Mouse (Mus musculus) heart, postnatal 4 days (tissue): Measurements from ENCODE around the gene Pagr1a. TPM values are rescaled to one million over a fixed set of nuclear protein-coding genes. Genes with fewer than 3 reads are reported as not detected.

Source experiments
- DNase-seq: peaks from one replicate; pipeline ENCODE4 v3.0.0; 2021
- microRNA-seq, 2 experiments: library from miRNA; unstranded; fragments of <30 nt; microRNA quantifications; one replicate each; pipeline ENCODE4 v1.2.0; 2021 to 2022
- total RNA-seq, 2 experiments: library from RNA; stranded (reverse); gene quantifications; 2 replicates each; pipeline ENCODE4 v1.2.3; 2021

The Pagr1a gene
- total RNA-seq, 2 experiments from 2014 or later: 10.4 to 14.8 TPM

- no peak for DNase-seq
Observed at GRCm38 (mm10) chr7:126999568-126999967, 17.6 kb downstream of the Pagr1a start.

GRCm38 (mm10) chr7:126996449-126996848 lies 20.7 kb downstream of the Pagr1a start:
- no peak for DNase-seq

GRCm38 (mm10) chr7:126988816-126989215 lies 28.3 kb downstream of the Pagr1a start:
- DNase-seq: no peak

- peak; percentile 64 for DNase-seq
Observed at GRCm38 (mm10) chr7:126986319-126986718, 30.8 kb downstream of the Pagr1a start.

- DNase-seq: no peak
Observed at GRCm38 (mm10) chr7:126984667-126985444, 32.3 kb downstream of the Pagr1a start.

- DNase-seq: no peak
Observed at GRCm38 (mm10) chr7:126983113-126983512, 34.0 kb downstream of the Pagr1a start.

GRCm38 (mm10) chr7:126982054-126982453 lies 35.1 kb downstream of the Pagr1a start:
- no peak for DNase-seq

GRCm38 (mm10) chr7:126981601-126982000 lies 35.6 kb downstream of the Pagr1a start:
- DNase-seq: no peak

- DNase-seq: no peak
Observed at GRCm38 (mm10) chr7:126978841-126979240, 38.3 kb downstream of the Pagr1a start.

GRCm38 (mm10) chr7:126976878-126977459 lies 40.2 kb downstream of the Pagr1a start:
- no peak for DNase-seq

- peak; percentile 98 for DNase-seq
Observed at GRCm38 (mm10) chr7:126975950-126976866, 40.9 kb downstream of the Pagr1a start, which contains the start of gene Cdiptos. Cdiptos (minus strand) TSS chr7:126976098.

GRCm38 (mm10) chr7:126975893-126975949 lies 41.4 kb downstream of the Pagr1a start, which contains the start of gene Cdipt:
Cdipt (plus strand) TSS chr7:126975914.
- no peak for DNase-seq

- DNase-seq: peak; percentile 19
Observed at GRCm38 (mm10) chr7:126975493-126975892, 41.7 kb downstream of the Pagr1a start.

GRCm38 (mm10) chr7:126967361-126967760 lies 49.8 kb downstream of the Pagr1a start:
- DNase-seq: no peak

GRCm38 (mm10) chr7:126965568-126965967 lies 51.6 kb downstream of the Pagr1a start:
- DNase-seq: no peak

Small RNAs within 50 kb of the gene (microRNA-seq; reads per million reads assigned to microRNA genes)
- gene Gm44343: 0 reads per million in 2 experiments

Other genes starting within 250 kb of the Pagr1a start
- gene Ypel3, start 240.4 kb downstream of the Pagr1a start, total RNA-seq: 10 to 100 TPM; 31.8 to 34.0 TPM
- under 1 TPM in 1 of 2 experiments, not detected in 1; 0.26 TPM for gene Tbx6, start 235.9 kb downstream of the Pagr1a start, total RNA-seq
- 10 to 100 TPM; 67.6 to 76.6 TPM for gene Ppp4c, start 224.9 kb downstream of the Pagr1a start, total RNA-seq
- 1 to 10 TPM; 7.7 to 9.3 TPM for gene Fam57b, start 219.7 kb downstream of the Pagr1a start, total RNA-seq
- gene 4930451I11Rik, start 185.7 kb downstream of the Pagr1a start, total RNA-seq: not detected
- not detected for gene Doc2a, start 169.9 kb downstream of the Pagr1a start, total RNA-seq
- 10 to 100 TPM; 22.8 to 26.1 TPM for gene Hirip3, start 155.4 kb downstream of the Pagr1a start, total RNA-seq
- 10 to 100 TPM; 33.5 to 34.1 TPM for gene Ino80e, start 155.0 kb downstream of the Pagr1a start, total RNA-seq
- 10 to 100 TPM; 65.0 to 66.5 TPM for gene Taok2, start 132.6 kb downstream of the Pagr1a start, total RNA-seq
- 10 to 100 TPM; 12.9 to 14.7 TPM for gene Tmem219, start 94.4 kb downstream of the Pagr1a start, total RNA-seq
- 10 to 100 TPM; 10.4 to 10.7 TPM for gene Kctd13, start 88.5 kb downstream of the Pagr1a start, total RNA-seq
- under 1 TPM in 1 of 2 experiments, not detected in 1; 0.36 TPM for gene Asphd1, start 67.8 kb downstream of the Pagr1a start, total RNA-seq
- gene Sez6l2, start 66.8 kb downstream of the Pagr1a start, total RNA-seq: 10 to 100 TPM; 18.6 to 21.2 TPM
- gene Cdipt, start 41.4 kb downstream of the Pagr1a start, total RNA-seq: 10 to 100 TPM; 69.2 to 72.1 TPM
- gene Cdiptos, start 41.3 kb downstream of the Pagr1a start, total RNA-seq: under 1 TPM; 0.24 to 0.29 TPM
- gene Mvp, start 2.7 kb downstream of the Pagr1a start, total RNA-seq: 10 to 100 TPM; 27.2 to 28.4 TPM
- 1 to 10 TPM; 1.2 to 1.9 TPM for gene Pagr1b, start 868 bp downstream of the Pagr1a start, total RNA-seq
- gene Gm42742, start 3.7 kb upstream of the Pagr1a start, total RNA-seq: 10 to 100 TPM; 10.0 to 18.2 TPM
- gene Prrt2, start 3.9 kb upstream of the Pagr1a start, total RNA-seq: 1 to 10 TPM; 1.6 to 2.0 TPM
- 100 to 1,000 TPM; 152 TPM for gene Maz, start 9.7 kb upstream of the Pagr1a start, total RNA-seq
- gene Kif22, start 25.1 kb upstream of the Pagr1a start, total RNA-seq: 10 to 100 TPM; 43.2 to 48.6 TPM
- gene Zg16, start 70.0 kb upstream of the Pagr1a start, total RNA-seq: not detected
- gene AI467606, start 74.0 kb upstream of the Pagr1a start, total RNA-seq: under 1 TPM; 0.71 to 0.74 TPM
- under 1 TPM; 0.19 to 0.20 TPM for gene Qprt, start 104.9 kb upstream of the Pagr1a start, total RNA-seq
- under 1 TPM; 0.38 to 0.67 TPM for gene Spn, start 120.5 kb upstream of the Pagr1a start, total RNA-seq
- gene Cd2bp2, start 178.7 kb upstream of the Pagr1a start, total RNA-seq: 10 to 100 TPM; 57.3 to 57.7 TPM
- 10 to 100 TPM; 41.0 to 42.5 TPM for gene Tbc1d10b, start 191.1 kb upstream of the Pagr1a start, total RNA-seq
- gene Mylpf, start 191.5 kb upstream of the Pagr1a start, total RNA-seq: 10 to 100 TPM in 1 of 2 experiments, 1 to 10 TPM in 1; 3.1 to 33.0 TPM
- gene Zfp553, start 215.7 kb upstream of the Pagr1a start, total RNA-seq: 10 to 100 TPM in 1 of 2 experiments, 1 to 10 TPM in 1; 9.2 to 10.8 TPM
- gene Sept1, start 215.8 kb upstream of the Pagr1a start, total RNA-seq: 10 to 100 TPM; 11.2 to 12.1 TPM
- gene Zfp771, start 226.9 kb upstream of the Pagr1a start, total RNA-seq: 10 to 100 TPM; 11.6 to 14.2 TPM
- gene Dctpp1, start 243.4 kb upstream of the Pagr1a start, total RNA-seq: 10 to 100 TPM; 62.0 to 64.5 TPM